Mouse (Mus musculus) liver, postnatal 0 days (tissue): Measurements from ENCODE around the gene Insl6.

Source experiments
- CTCF ChIP-seq: sonication (generic); IDR thresholded peaks from 2 replicates; pipeline ENCODE4 v1.5.1; 2016; ENCODE audit warnings: antibody characterized with exemption, low read depth
- EP300 ChIP-seq: IDR thresholded peaks from 2 replicates; pipeline ENCODE4 v1.6.1; 2016; ENCODE audit warnings: antibody characterized with exemption, low read depth, mild to moderate bottlenecking

GRCm38 (mm10) chr19:29300919-29301318 is 24.2 kb downstream of the Insl6 start:
- TF ChIP-seq CTCF (no peak), EP300 (no peak)
